Mouse (Mus musculus) embryonic fibroblast, embryonic 13.5 days (primary cell): ENCODE results near the gene Irf2bpl. TPM values are rescaled to one million over a fixed set of nuclear protein-coding genes. Genes with fewer than 3 reads are reported as not detected.

Experiments
- H3K27ac ChIP-seq: 2 replicates; pipeline ENCODE4 v1.5.1; 2012; ENCODE audit warnings: low read length, control low read depth, inconsistent platforms; ENCODE audit not compliant: insufficient read depth
- H3K4me1 ChIP-seq: 2 replicates; pipeline ENCODE4 v1.6.1; 2011; ENCODE audit warnings: low read length; ENCODE audit not compliant: control insufficient read depth, insufficient read depth
- H3K4me3 ChIP-seq: 2 replicates; pipeline ENCODE4 v1.5.1; 2011; ENCODE audit warnings: mild to moderate bottlenecking, control low read depth, low read length; ENCODE audit not compliant: insufficient read depth
- CTCF ChIP-seq: IDR thresholded peaks from 2 replicates; pipeline ENCODE4 v1.5.1; 2011; ENCODE audit warnings: mild to moderate bottlenecking, control low read depth, low read length, moderate library complexity, borderline replicate concordance; ENCODE audit not compliant: insufficient read depth
- POLR2A ChIP-seq: IDR thresholded peaks from 2 replicates; pipeline ENCODE4 v1.6.1; 2011; ENCODE audit warnings: low read depth, mild to moderate bottlenecking, control low read depth, low read length, moderate library complexity
- polyA plus RNA-seq: library from polyadenylated mRNA; stranded (reverse); fragments of >200 nt; gene quantifications from 2 replicates; pipeline ENCODE4 v1.2.4, GENCODE M21; 2011; ENCODE audit warnings: low read depth; ENCODE audit not compliant: missing spikeins, insufficient read length

Gene Irf2bpl
- polyA plus RNA-seq, 1 experiment, result 36.4 TPM

GRCm38 (mm10) chr12:86899461-86900179 is 15.0 kb upstream of the Irf2bpl start:
- Histone ChIP-seq H3K27ac (peak overlapping the region; percentile 60), H3K4me1 (peaks cover 15% of the 10 kb centered on the region), H3K4me3 (no peak overlapping the region)
- TF ChIP-seq POLR2A (no peak), CTCF (no peak)

GRCm38 (mm10) chr12:86898448-86898847 is 13.8 kb upstream of the Irf2bpl start:
- TF ChIP-seq CTCF (no peak), POLR2A (no peak)
- no peak overlapping the region for H3K4me3 ChIP-seq
- peaks cover 15% of the 10 kb centered on the region for H3K4me1 ChIP-seq
- H3K27ac ChIP-seq, result peak overlapping the region; percentile 98

DNA sequence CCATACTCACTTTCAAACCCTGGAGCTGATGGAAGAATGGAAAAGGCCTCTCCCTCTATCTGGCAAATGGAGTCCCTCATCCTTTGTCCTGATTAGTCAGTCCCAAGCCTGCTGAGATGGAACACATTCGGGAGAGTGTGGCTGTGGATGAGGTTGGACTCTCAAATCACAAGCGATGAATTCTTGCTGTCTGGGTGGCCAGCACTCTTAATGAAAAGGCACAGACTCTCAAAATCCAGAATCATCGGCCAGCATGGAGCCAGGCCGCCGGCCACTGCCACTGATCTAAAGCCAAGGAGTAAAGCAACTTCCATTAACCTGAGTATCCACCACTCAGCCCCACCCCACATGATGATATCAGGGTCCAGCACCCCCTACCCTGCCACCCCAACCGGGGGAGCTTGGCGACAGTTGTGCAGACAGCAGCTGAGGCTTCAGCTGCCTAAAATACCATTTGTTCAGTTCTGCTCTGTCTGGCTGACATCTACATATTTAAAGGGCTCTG is 13.2 kb upstream of the Irf2bpl start:
- TF ChIP-seq POLR2A (no peak), CTCF (no peak)
- Histone ChIP-seq H3K4me1 (peaks cover 15% of the 10 kb centered on the region), H3K27ac (peak overlapping the region; percentile 98), H3K4me3 (no peak overlapping the region)

GRCm38 (mm10) chr12:86896921-86897512 is 12.4 kb upstream of the Irf2bpl start:
- Histone ChIP-seq H3K4me1 (peaks cover 15% of the 10 kb centered on the region), H3K27ac (peak overlapping the region; percentile 98), H3K4me3 (no peak overlapping the region)
- TF ChIP-seq POLR2A, result no peak
- TF ChIP-seq CTCF, result no peak

- H3K27ac ChIP-seq, result peak overlapping the region; percentile 98
- H3K4me3 ChIP-seq, result no peak overlapping the region
- H3K4me1 ChIP-seq, result peaks cover 15% of the 10 kb centered on the region
- no peak for TF ChIP-seq CTCF
- peak; percentile 23; the same call in 1 of the 2 replicates for TF ChIP-seq POLR2A
Measured at GRCm38 (mm10) chr12:86896441-86896890, 11.9 kb upstream of the Irf2bpl start.

GRCm38 (mm10) chr12:86895703-86896409 is 11.3 kb upstream of the Irf2bpl start:
- Histone ChIP-seq H3K27ac (peak overlapping the region; percentile 97), H3K4me1 (peaks cover 15% of the 10 kb centered on the region), H3K4me3 (no peak overlapping the region)
- no peak for TF ChIP-seq CTCF
- TF ChIP-seq POLR2A, result no peak

DNA sequence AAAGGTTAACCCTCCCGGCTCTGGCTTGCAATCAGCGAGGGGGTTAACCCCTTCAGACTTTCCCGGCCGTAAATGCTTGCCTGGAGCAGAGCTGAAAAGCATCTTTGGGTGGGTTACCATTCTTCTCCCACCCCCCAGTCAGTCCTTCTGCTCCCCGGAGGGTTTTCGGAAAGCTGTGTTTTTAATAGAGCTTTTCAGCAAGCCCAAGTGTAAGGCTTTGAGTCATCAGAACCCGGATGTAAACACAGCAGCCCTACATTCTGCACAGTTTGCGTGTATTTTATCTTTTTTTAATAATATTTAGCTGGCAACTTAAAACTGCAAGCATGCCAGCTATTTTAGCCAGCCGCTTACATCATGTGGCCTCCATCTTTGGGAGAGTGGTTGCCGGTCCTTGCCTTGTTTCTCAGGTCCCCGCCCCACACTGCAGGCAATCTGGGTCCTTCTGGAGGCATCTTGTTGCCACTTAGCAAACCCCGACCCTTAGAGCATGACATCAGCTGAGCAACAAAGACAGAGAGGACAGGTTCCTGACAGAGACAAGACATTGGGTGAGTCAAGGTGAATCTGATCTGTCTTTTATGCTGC is 10.3 kb upstream of the Irf2bpl start:
- TF ChIP-seq POLR2A (0 out of 2 replicates have a peak, but pooled peaks have one; percentile 31), CTCF (no peak)
- Histone ChIP-seq H3K27ac (peak overlapping the region; percentile 97), H3K4me3 (peak overlapping the region; percentile 31), H3K4me1 (peaks cover 10% of the 10 kb centered on the region)

- TF ChIP-seq POLR2A, result peak; percentile 41
- no peak for TF ChIP-seq CTCF
- Histone ChIP-seq H3K4me3 (0 out of 2 replicates have a peak overlapping the region, but pooled peaks have one; percentile 31), H3K27ac (peak overlapping the region; percentile 99), H3K4me1 (peaks cover 11% of the 10 kb centered on the region)
Measured at GRCm38 (mm10) chr12:86894184-86894839, 9.7 kb upstream of the Irf2bpl start.
